Mouse (Mus musculus): ENCODE measurements around the gene Slc36a4.

Gene Slc36a4

GRCm38 (mm10) chr9:15722506-15722905, 13.0 kb downstream of the Slc36a4 start:
- DNase-seq (ENCODE audit: low spot score) = no peak

GRCm38 (mm10) chr9:15727168-15727567, 17.6 kb downstream of the Slc36a4 start:
- DNase-seq (ENCODE audit: low spot score) = no peak

- DNase-seq (ENCODE audit: low spot score) = no peak
Measured at GRCm38 (mm10) chr9:15731758-15732748, 22.5 kb downstream of the Slc36a4 start.

- DNase-seq (ENCODE audit: low spot score) = no peak
Measured at GRCm38 (mm10) chr9:15734056-15734866, 24.7 kb downstream of the Slc36a4 start.

- no peak for DNase-seq (ENCODE audit: low spot score)
Measured at GRCm38 (mm10) chr9:15734867-15735131, 25.3 kb downstream of the Slc36a4 start.

- DNase-seq (ENCODE audit: low spot score) = no peak
Measured at GRCm38 (mm10) chr9:15737522-15737921, 28.0 kb downstream of the Slc36a4 start.

- DNase-seq (ENCODE audit: low spot score) = no peak
Measured at GRCm38 (mm10) chr9:15741428-15741827, 31.9 kb downstream of the Slc36a4 start.

- no peak for DNase-seq (ENCODE audit: low spot score)
Measured at GRCm38 (mm10) chr9:15741931-15742330, 32.4 kb downstream of the Slc36a4 start.

- no peak for DNase-seq (ENCODE audit: low spot score)
Measured at GRCm38 (mm10) chr9:15745985-15746607, 36.6 kb downstream of the Slc36a4 start.

GRCm38 (mm10) chr9:15746636-15747035, 37.1 kb downstream of the Slc36a4 start:
- DNase-seq (ENCODE audit: low spot score) = no peak

GRCm38 (mm10) chr9:15748383-15748782, 38.8 kb downstream of the Slc36a4 start:
- no peak for DNase-seq (ENCODE audit: low spot score)

GRCm38 (mm10) chr9:15759318-15759717, 49.8 kb downstream of the Slc36a4 start:
- no peak for DNase-seq (ENCODE audit: low spot score)

- DNase-seq (ENCODE audit: low spot score) = no peak
Measured at GRCm38 (mm10) chr9:15766379-15766778, 56.8 kb downstream of the Slc36a4 start.

- no peak for DNase-seq (ENCODE audit: low spot score)
Measured at GRCm38 (mm10) chr9:15766821-15767220, 57.3 kb downstream of the Slc36a4 start.

- DNase-seq (ENCODE audit: low spot score) = no peak
Measured at GRCm38 (mm10) chr9:15772766-15773165, 63.2 kb downstream of the Slc36a4 start.

- DNase-seq (ENCODE audit: low spot score) = no peak
Measured at GRCm38 (mm10) chr9:15773426-15773825, 63.9 kb downstream of the Slc36a4 start.

GRCm38 (mm10) chr9:15774911-15775310, 65.4 kb downstream of the Slc36a4 start:
- DNase-seq (ENCODE audit: low spot score) = no peak

GRCm38 (mm10) chr9:15781936-15782335, 72.4 kb downstream of the Slc36a4 start:
- no peak for DNase-seq (ENCODE audit: low spot score)

- no peak for DNase-seq (ENCODE audit: low spot score)
Measured at GRCm38 (mm10) chr9:15786192-15786591, 76.7 kb downstream of the Slc36a4 start.

GRCm38 (mm10) chr9:15786610-15787009, 77.1 kb downstream of the Slc36a4 start:
- DNase-seq (ENCODE audit: low spot score) = no peak

GRCm38 (mm10) chr9:15792076-15792475, 82.5 kb downstream of the Slc36a4 start:
- DNase-seq (ENCODE audit: low spot score) = no peak
